Mouse (Mus musculus): ENCODE results near the gene Dlg5.

- TF ChIP-seq CTCF (IDR thresholded peaks at IDR 0.05; ENCODE audit: control insufficient read depth, insufficient read depth, low read length), result no peak
- no peak for TF ChIP-seq POLR2A (IDR thresholded peaks at IDR 0.05; ENCODE audit: borderline replicate concordance, control insufficient read depth, low read depth, low read length)
These were observed 60.2 kb downstream of the Dlg5 start for GRCm38 (mm10) chr14:24185514-24185913.
